Mouse (Mus musculus) stomach, embryonic 14.5 days (tissue): ENCODE measurements around the gene Vcp. TPM values are rescaled to one million over a fixed set of nuclear protein-coding genes. Genes with fewer than 3 reads are reported as not detected.
A peak's percentile ranks its signal among the peaks of the same experiment; 100 is the strongest.

Source experiments
- ATAC-seq: fragments of 200-750 bp; cut with Nextera tagmentation; 2 replicates; pipeline ENCODE4 v1.8.0; 2017; ENCODE audit warnings: low read depth, moderate TSS enrichment; ENCODE audit not compliant: insufficient number of reproducible peaks, insufficient read depth, low FRiP score
- H3K27ac ChIP-seq: fragments of 300-500 bp; sonication (generic); 2 replicates; pipeline ENCODE4 v1.5.1; 2014; ENCODE audit warnings: mild to moderate bottlenecking, low read length, moderate library complexity, mixed read lengths
- H3K27me3 ChIP-seq: fragments of 300-500 bp; sonication (generic); 2 replicates; pipeline ENCODE4 v1.6.1; 2014; ENCODE audit warnings: low read length, control low read depth, mixed read lengths; ENCODE audit not compliant: control insufficient read depth, insufficient read depth
- H3K36me3 ChIP-seq: fragments of 300-500 bp; sonication (generic); 2 replicates; pipeline ENCODE4 v1.6.1; 2014; ENCODE audit warnings: mild to moderate bottlenecking, control low read depth, low read length, moderate library complexity, mixed read lengths; ENCODE audit not compliant: control insufficient read depth, insufficient read depth
- H3K4me1 ChIP-seq: fragments of 300-500 bp; sonication (generic); 2 replicates; pipeline ENCODE4 v1.6.1; 2014; ENCODE audit warnings: low read length, control low read depth, mixed read lengths; ENCODE audit not compliant: control insufficient read depth, insufficient read depth
- H3K4me2 ChIP-seq: fragments of 300-500 bp; sonication (generic); replicated peaks from 2 replicates; pipeline ENCODE4 v1.6.1; 2014; ENCODE audit warnings: low read depth, low read length, control low read depth
- H3K4me3 ChIP-seq: fragments of 300-500 bp; sonication (generic); 2 replicates; pipeline ENCODE4 v1.5.1; 2014; ENCODE audit warnings: low read depth, low read length, control low read depth
- H3K9ac ChIP-seq: fragments of 300-500 bp; sonication (generic); replicated peaks from 2 replicates; pipeline ENCODE4 v1.6.1; 2014; ENCODE audit warnings: low read depth, mild to moderate bottlenecking, control low read depth, low read length, moderate library complexity, mixed read lengths
- H3K9me3 ChIP-seq: fragments of 300-500 bp; sonication (generic); 2 replicates; pipeline ENCODE4 v1.6.1; 2016; ENCODE audit warnings: low read depth, low read length, control low read depth; ENCODE audit not compliant: control insufficient read depth
- WGBS: fragments of 180-500 bp; shearing (Covaris S2); extraction: QIAGEN DNeasy Blood & Tissue Kit; methylation state at CpG from one replicate; pipeline ENCODE4 v1.1.7; 2014; 5-methylcytosine and 5-hydroxymethylcytosine counted together
- polyA plus RNA-seq: library from polyadenylated mRNA; unstranded; fragments of >200 nt; fragmentation: Nextera tagmentation; extraction: Ambion mirVana; gene quantifications from 2 replicates; pipeline ENCODE4 v1.2.1, GENCODE M21; 2014

Vcp gene
- polyA plus RNA-seq, 1 experiment from 2014 or later, result 473 TPM

- Histone ChIP-seq H3K4me1 (peaks cover 16% of the 10 kb centered on the region; the same call in 1 of the 2 replicates), H3K9ac (peak within 1 kb of the TSS; percentile 70), H3K4me3 (peak within 1 kb of the TSS; percentile 82), H3K4me2 (peak within 1 kb of the TSS; percentile 74), H3K27me3 (0 out of 2 replicates have a peak, but pooled peaks cover 4% of the 10 kb centered on the region), H3K27ac (peak within 1 kb of the TSS; percentile 85), H3K36me3 (0 out of 2 replicates have a peak, but pooled peaks cover 1% of the 10 kb centered on the region), H3K9me3 (no peaks in the 10 kb centered on the region)
- ATAC-seq, result peak; percentile 95
- WGBS, result under 1% methylated on average over 39 of the region's 39 CpGs
Measured at GRCm38 (mm10) chr4:42949676-42950051, 50.6 kb downstream of the Vcp start, which contains the start of gene Dnajb5. Gene Dnajb5 (plus strand): TSS chr4:42949814.

- Histone ChIP-seq H3K9ac (no peak overlapping the region), H3K4me1 (peaks cover 14% of the 10 kb centered on the region; the same call in 1 of the 2 replicates), H3K27ac (no peak overlapping the region), H3K27me3 (0 out of 2 replicates have a peak, but pooled peaks cover 4% of the 10 kb centered on the region), H3K4me3 (peak overlapping the region; percentile 82), H3K4me2 (peak overlapping the region; percentile 74), H3K9me3 (no peaks in the 10 kb centered on the region), H3K36me3 (no peaks in the 10 kb centered on the region)
- 11% methylated on average over 14 of the region's 14 CpGs for whole genome bisulfite sequencing
- no peak for ATAC-seq
Measured at GRCm38 (mm10) chr4:42949051-42949675, 51.1 kb downstream of the Vcp start.

GRCm38 (mm10) chr4:42948527-42948926 lies 51.8 kb downstream of the Vcp start:
- Histone ChIP-seq H3K9me3 (no peaks in the 10 kb centered on the region), H3K27me3 (0 out of 2 replicates have a peak, but pooled peaks cover 4% of the 10 kb centered on the region), H3K4me1 (peaks cover 14% of the 10 kb centered on the region; the same call in 1 of the 2 replicates), H3K27ac (no peak overlapping the region), H3K36me3 (no peaks in the 10 kb centered on the region), H3K4me3 (no peak overlapping the region), H3K4me2 (no peak overlapping the region), H3K9ac (no peak overlapping the region)
- ATAC-seq, result no peak
- WGBS, result 35% methylated on average over 13 of the region's 13 CpGs

GRCm38 (mm10) chr4:42946733-42947290 lies 53.5 kb downstream of the Vcp start:
- Histone ChIP-seq H3K27me3 (0 out of 2 replicates have a peak, but pooled peaks cover 4% of the 10 kb centered on the region), H3K4me1 (peaks cover 12% of the 10 kb centered on the region; the same call in 1 of the 2 replicates), H3K9ac (no peak overlapping the region), H3K36me3 (no peaks in the 10 kb centered on the region), H3K4me2 (no peak overlapping the region), H3K4me3 (no peak overlapping the region), H3K9me3 (no peaks in the 10 kb centered on the region), H3K27ac (no peak overlapping the region)
- ATAC-seq, result no peak
- WGBS, result 57% methylated on average over 10 of the region's 10 CpGs

- Histone ChIP-seq H3K27ac (no peak overlapping the region), H3K9ac (no peak overlapping the region), H3K27me3 (0 out of 2 replicates have a peak, but pooled peaks cover 4% of the 10 kb centered on the region), H3K4me2 (no peak overlapping the region), H3K4me3 (no peak overlapping the region), H3K4me1 (peaks cover 11% of the 10 kb centered on the region; the same call in 1 of the 2 replicates), H3K9me3 (no peaks in the 10 kb centered on the region), H3K36me3 (no peaks in the 10 kb centered on the region)
- WGBS, result 7% methylated on average over 5 of the region's 5 CpGs
- ATAC-seq, result no peak
Measured at GRCm38 (mm10) chr4:42945952-42946351, 54.4 kb downstream of the Vcp start.

GRCm38 (mm10) chr4:42945445-42945844 lies 54.9 kb downstream of the Vcp start:
- no peak overlapping the region for H3K9ac ChIP-seq
- WGBS, result 87% methylated on average over 3 of the region's 3 CpGs

GRCm38 (mm10) chr4:42945043-42945442 lies 55.3 kb downstream of the Vcp start:
- no peak overlapping the region for H3K4me2 ChIP-seq
- WGBS, result 2% methylated on average over 6 of the region's 6 CpGs
- 0 out of 2 replicates have a peak, but pooled peaks cover 4% of the 10 kb centered on the region for H3K4me1 ChIP-seq
- no peak overlapping the region for H3K9ac ChIP-seq
- H3K9me3 ChIP-seq, result no peaks in the 10 kb centered on the region
- no peak for ATAC-seq
- H3K4me3 ChIP-seq, result no peak overlapping the region
- 0 out of 2 replicates have a peak, but pooled peaks cover 4% of the 10 kb centered on the region for H3K27me3 ChIP-seq
- H3K27ac ChIP-seq, result no peak overlapping the region
- H3K36me3 ChIP-seq, result no peaks in the 10 kb centered on the region

More at GRCm38 (mm10) chr4:42945445-42945844, 54.9 kb downstream of the Vcp start:
- Histone ChIP-seq H3K27ac (no peak overlapping the region), H3K4me3 (no peak overlapping the region), H3K4me2 (no peak overlapping the region), H3K9me3 (no peaks in the 10 kb centered on the region), H3K36me3 (no peaks in the 10 kb centered on the region), H3K4me1 (peaks cover 6% of the 10 kb centered on the region; the same call in 1 of the 2 replicates), H3K27me3 (0 out of 2 replicates have a peak, but pooled peaks cover 4% of the 10 kb centered on the region)
- ATAC-seq, result no peak

GRCm38 (mm10) chr4:42944185-42944584 lies 56.1 kb downstream of the Vcp start:
- Histone ChIP-seq H3K4me3 (no peak overlapping the region), H3K4me1 (0 out of 2 replicates have a peak, but pooled peaks cover 3% of the 10 kb centered on the region), H3K9me3 (no peaks in the 10 kb centered on the region), H3K36me3 (no peaks in the 10 kb centered on the region), H3K27me3 (0 out of 2 replicates have a peak, but pooled peaks cover 4% of the 10 kb centered on the region), H3K4me2 (no peak overlapping the region), H3K9ac (no peak overlapping the region), H3K27ac (no peak overlapping the region)
- WGBS, result 80% methylated on average over 9 of the region's 9 CpGs
- no peak for ATAC-seq
